Mouse (Mus musculus): Measurements from ENCODE around the gene Vrk2. TPM values are rescaled to one million over a fixed set of nuclear protein-coding genes. Genes with fewer than 3 reads are reported as not detected.
A peak's percentile ranks its signal among the peaks of the same experiment; 100 is the strongest.

Vrk2 gene
- polyA plus RNA-seq (2015; fragmentation: Nextera tagmentation; extraction: Ambion mirVana), result 17.3 and 21.2 TPM in 2 replicates

- Histone ChIP-seq H3K4me2 (peak within 1 kb of the TSS; percentile 70), H3K4me3 (peak within 1 kb of the TSS; percentile 77), H3K4me1 (peaks cover 3% of the 10 kb centered on the region), H3K9ac (peak within 1 kb of the TSS; percentile 65), H3K36me3 (no peaks in the 10 kb centered on the region), H3K9me3 (no peaks in the 10 kb centered on the region), H3K27ac (peak within 1 kb of the TSS; percentile 90), H3K27me3 (no peaks in the 10 kb centered on the region)
- ATAC-seq (ENCODE audit: insufficient number of reproducible peaks, low FRiP score, low TSS enrichment, low read depth), result peak; percentile 97
- WGBS, result 1% methylated on average over 59 of the region's 60 CpGs
These were observed at the start of gene Vrk2, which contains the start of gene Gm6899 for GRCm38 (mm10) chr11:26593061-26594059. Vrk2 (minus strand) TSS chr11:26593999. Gm6899 (plus strand) TSS chr11:26593241.

GRCm38 (mm10) chr11:26642141-26642540 is 48.3 kb upstream of the Vrk2 start:
- no peak for ATAC-seq (ENCODE audit: insufficient number of reproducible peaks, low FRiP score, low TSS enrichment, low read depth)
- WGBS, result 88% methylated on average over 1 of the region's 1 CpGs
- Histone ChIP-seq H3K9me3 (no peaks in the 10 kb centered on the region), H3K4me3 (no peak overlapping the region), H3K36me3 (no peaks in the 10 kb centered on the region), H3K27ac (no peak overlapping the region), H3K4me2 (no peak overlapping the region), H3K27me3 (no peaks in the 10 kb centered on the region), H3K9ac (no peak overlapping the region), H3K4me1 (no peaks in the 10 kb centered on the region)

- Histone ChIP-seq H3K4me1 (no peaks in the 10 kb centered on the region), H3K4me2 (no peak overlapping the region), H3K36me3 (no peaks in the 10 kb centered on the region), H3K27me3 (no peaks in the 10 kb centered on the region), H3K9me3 (no peaks in the 10 kb centered on the region), H3K4me3 (no peak overlapping the region), H3K9ac (no peak overlapping the region), H3K27ac (no peak overlapping the region)
- WGBS, result 79% methylated on average over 8 of the region's 8 CpGs
- ATAC-seq (ENCODE audit: insufficient number of reproducible peaks, low FRiP score, low TSS enrichment, low read depth), result no peak
These were observed 46.6 kb upstream of the Vrk2 start for GRCm38 (mm10) chr11:26640314-26640785.

GRCm38 (mm10) chr11:26636239-26636638 is 42.4 kb upstream of the Vrk2 start:
- Histone ChIP-seq H3K27me3 (no peaks in the 10 kb centered on the region), H3K4me1 (no peaks in the 10 kb centered on the region), H3K9ac (no peak overlapping the region), H3K36me3 (no peaks in the 10 kb centered on the region), H3K9me3 (no peaks in the 10 kb centered on the region), H3K27ac (no peak overlapping the region), H3K4me2 (no peak overlapping the region), H3K4me3 (no peak overlapping the region)
- no peak for ATAC-seq (ENCODE audit: insufficient number of reproducible peaks, low FRiP score, low TSS enrichment, low read depth)
- WGBS, result 86% methylated on average over 1 of the region's 1 CpGs

- H3K9ac ChIP-seq, result no peak overlapping the region
- no peaks in the 10 kb centered on the region for H3K4me1 ChIP-seq
- ATAC-seq (ENCODE audit: insufficient number of reproducible peaks, low FRiP score, low TSS enrichment, low read depth), result no peak
- H3K4me3 ChIP-seq, result no peak overlapping the region
- H3K36me3 ChIP-seq, result no peaks in the 10 kb centered on the region
- no peak overlapping the region for H3K27ac ChIP-seq
- WGBS, result 76% methylated on average over 5 of the region's 5 CpGs
- no peaks in the 10 kb centered on the region for H3K27me3 ChIP-seq
- H3K9me3 ChIP-seq, result no peaks in the 10 kb centered on the region
- no peak overlapping the region for H3K4me2 ChIP-seq
These were observed 28.9 kb upstream of the Vrk2 start for GRCm38 (mm10) chr11:26622727-26623126.

GRCm38 (mm10) chr11:26618475-26619223 is 24.9 kb upstream of the Vrk2 start:
- H3K27me3 ChIP-seq, result no peaks in the 10 kb centered on the region
- 82% methylated on average over 2 of the region's 2 CpGs for WGBS
- no peak for ATAC-seq (ENCODE audit: insufficient number of reproducible peaks, low FRiP score, low TSS enrichment, low read depth)
- no peak overlapping the region for H3K4me2 ChIP-seq
- H3K9ac ChIP-seq, result no peak overlapping the region
- H3K4me1 ChIP-seq, result no peaks in the 10 kb centered on the region
- H3K9me3 ChIP-seq, result no peaks in the 10 kb centered on the region
- no peaks in the 10 kb centered on the region for H3K36me3 ChIP-seq
- no peak overlapping the region for H3K27ac ChIP-seq
- H3K4me3 ChIP-seq, result no peak overlapping the region

GRCm38 (mm10) chr11:26608795-26609194 is 15.0 kb upstream of the Vrk2 start:
- no peak overlapping the region for H3K4me2 ChIP-seq
- no peak overlapping the region for H3K4me3 ChIP-seq
- no peak overlapping the region for H3K27ac ChIP-seq
- WGBS, result 58% methylated on average over 10 of the region's 10 CpGs
- H3K9me3 ChIP-seq, result no peaks in the 10 kb centered on the region
- H3K9ac ChIP-seq, result no peak overlapping the region
- no peaks in the 10 kb centered on the region for H3K27me3 ChIP-seq
- no peaks in the 10 kb centered on the region for H3K4me1 ChIP-seq
- H3K36me3 ChIP-seq, result no peaks in the 10 kb centered on the region
- no peak for ATAC-seq (ENCODE audit: insufficient number of reproducible peaks, low FRiP score, low TSS enrichment, low read depth)

- no peaks in the 10 kb centered on the region for H3K36me3 ChIP-seq
- H3K9me3 ChIP-seq, result no peaks in the 10 kb centered on the region
- no peak overlapping the region for H3K27ac ChIP-seq
- 84% methylated on average over 1 of the region's 1 CpGs for WGBS
- H3K9ac ChIP-seq, result no peak overlapping the region
- ATAC-seq (ENCODE audit: insufficient number of reproducible peaks, low FRiP score, low TSS enrichment, low read depth), result no peak
- H3K27me3 ChIP-seq, result no peaks in the 10 kb centered on the region
- H3K4me2 ChIP-seq, result no peak overlapping the region
- H3K4me3 ChIP-seq, result no peak overlapping the region
- H3K4me1 ChIP-seq, result no peaks in the 10 kb centered on the region
These were observed 10.4 kb upstream of the Vrk2 start for GRCm38 (mm10) chr11:26604061-26604655.

- H3K27me3 ChIP-seq, result no peaks in the 10 kb centered on the region
- no peaks in the 10 kb centered on the region for H3K9me3 ChIP-seq
- 91% methylated on average over 2 of the region's 2 CpGs for whole genome bisulfite sequencing
These were observed 7.9 kb upstream of the Vrk2 start for GRCm38 (mm10) chr11:26601571-26602175.

GRCm38 (mm10) chr11:26600692-26601091 is 6.9 kb upstream of the Vrk2 start:
- Histone ChIP-seq H3K27ac (no peak overlapping the region), H3K36me3 (no peaks in the 10 kb centered on the region), H3K4me3 (no peak overlapping the region), H3K4me1 (no peaks in the 10 kb centered on the region), H3K9ac (no peak overlapping the region), H3K4me2 (no peak overlapping the region), H3K27me3 (no peaks in the 10 kb centered on the region), H3K9me3 (no peaks in the 10 kb centered on the region)
- ATAC-seq (ENCODE audit: insufficient number of reproducible peaks, low FRiP score, low TSS enrichment, low read depth), result no peak
- 85% methylated on average over 4 of the region's 4 CpGs for WGBS

More at GRCm38 (mm10) chr11:26601571-26602175, 7.9 kb upstream of the Vrk2 start:
- no peak overlapping the region for H3K9ac ChIP-seq
- ATAC-seq (ENCODE audit: insufficient number of reproducible peaks, low FRiP score, low TSS enrichment, low read depth), result no peak
- H3K4me1 ChIP-seq, result no peaks in the 10 kb centered on the region
- H3K27ac ChIP-seq, result no peak overlapping the region
- H3K36me3 ChIP-seq, result no peaks in the 10 kb centered on the region
- H3K4me3 ChIP-seq, result no peak overlapping the region
- H3K4me2 ChIP-seq, result no peak overlapping the region

GRCm38 (mm10) chr11:26598876-26599275 is 5.1 kb upstream of the Vrk2 start:
- Histone ChIP-seq H3K36me3 (no peaks in the 10 kb centered on the region), H3K9ac (no peak overlapping the region), H3K9me3 (no peaks in the 10 kb centered on the region), H3K27ac (no peak overlapping the region), H3K4me2 (no peak overlapping the region), H3K27me3 (no peaks in the 10 kb centered on the region), H3K4me1 (no peaks in the 10 kb centered on the region), H3K4me3 (no peak overlapping the region)
- no peak for ATAC-seq (ENCODE audit: insufficient number of reproducible peaks, low FRiP score, low TSS enrichment, low read depth)
- WGBS, result 78% methylated on average over 1 of the region's 1 CpGs

Measured in limb, embryonic 15.5 days (tissue).